Mouse (Mus musculus) thymus, postnatal 4 days (tissue): ENCODE measurements around the gene Nck2.

Experiments used
- DNase-seq: peaks from one replicate; pipeline ENCODE4 v3.0.0; 2021

Gene Nck2

DNA sequence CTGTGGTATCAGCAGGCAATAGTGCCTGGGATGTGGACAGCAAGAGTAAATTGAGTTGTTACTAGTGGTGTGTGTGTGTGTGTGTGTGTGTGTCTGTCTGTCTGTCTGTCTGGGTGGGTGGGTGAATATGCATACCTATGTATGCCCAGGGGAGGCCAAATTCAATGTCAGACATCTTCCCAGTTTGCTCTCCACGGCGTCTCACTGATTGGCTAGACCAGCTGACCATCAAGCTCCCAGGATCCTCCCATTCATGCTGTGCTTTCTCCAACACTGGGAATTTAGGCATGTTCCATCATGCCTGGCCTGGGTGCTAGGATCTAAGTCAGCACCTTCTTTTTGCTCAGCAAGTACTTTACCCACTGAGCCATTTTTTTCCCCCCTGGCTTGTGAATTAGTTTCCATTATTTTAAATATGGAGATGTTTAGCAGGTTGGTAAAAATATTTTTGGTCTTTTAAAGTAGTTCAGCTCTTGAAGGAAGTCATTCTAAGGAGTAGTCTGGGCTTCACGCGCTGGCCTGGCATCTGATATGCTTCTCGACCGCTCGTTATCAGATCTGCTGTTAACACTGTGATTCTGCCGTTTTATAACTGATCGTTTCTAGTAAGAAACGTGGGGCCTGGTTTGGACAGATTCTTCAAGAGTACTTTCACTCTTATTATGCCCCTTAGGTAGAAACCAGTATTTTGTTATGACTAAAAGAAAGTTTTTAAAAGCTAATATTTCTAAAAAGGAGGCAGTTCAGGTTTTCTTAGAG lies 26.2 kb downstream of the Nck2 start:
- no peak for DNase-seq

DNA sequence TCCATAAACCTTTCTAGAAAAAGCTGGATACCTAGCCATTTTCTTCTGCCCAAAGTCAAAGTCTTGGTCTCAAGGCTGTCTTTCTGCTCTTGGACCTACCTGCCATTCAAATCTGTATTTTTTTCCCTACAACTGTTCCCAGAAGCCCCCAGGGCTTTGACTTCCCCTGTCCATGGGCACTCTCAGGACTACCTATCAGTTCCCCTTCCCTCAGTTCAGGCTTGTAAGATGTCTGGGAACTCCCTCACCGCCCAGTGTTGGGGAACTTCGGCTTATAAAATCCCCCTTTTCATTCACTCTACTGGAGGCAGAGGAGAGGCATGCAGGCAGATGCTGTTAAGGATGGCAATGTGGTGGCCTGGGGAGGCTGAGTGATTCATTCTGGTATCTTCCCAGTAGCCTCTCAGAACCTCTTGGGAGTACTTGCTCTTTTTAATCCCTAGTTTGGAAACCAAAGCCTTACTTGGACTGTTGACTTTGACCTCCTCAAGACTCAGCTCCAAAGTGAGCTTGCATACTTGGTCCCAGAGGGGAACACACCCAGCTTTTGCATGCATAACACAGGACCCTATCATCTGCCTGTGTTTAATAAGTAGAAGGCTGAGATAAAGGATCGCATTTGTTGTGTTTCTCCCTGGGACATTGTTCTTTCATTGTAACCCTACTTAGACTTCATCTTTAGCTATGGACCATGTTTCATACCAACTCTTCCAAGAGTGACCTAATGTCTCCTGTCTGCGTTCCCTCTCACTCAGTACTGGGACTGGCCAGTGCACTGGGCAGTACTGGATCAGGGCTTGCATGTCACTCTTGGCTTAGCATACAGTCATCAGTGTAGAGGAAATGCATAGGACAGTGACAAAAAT lies 27.0 kb downstream of the Nck2 start:
- DNase-seq = no peak

DNA sequence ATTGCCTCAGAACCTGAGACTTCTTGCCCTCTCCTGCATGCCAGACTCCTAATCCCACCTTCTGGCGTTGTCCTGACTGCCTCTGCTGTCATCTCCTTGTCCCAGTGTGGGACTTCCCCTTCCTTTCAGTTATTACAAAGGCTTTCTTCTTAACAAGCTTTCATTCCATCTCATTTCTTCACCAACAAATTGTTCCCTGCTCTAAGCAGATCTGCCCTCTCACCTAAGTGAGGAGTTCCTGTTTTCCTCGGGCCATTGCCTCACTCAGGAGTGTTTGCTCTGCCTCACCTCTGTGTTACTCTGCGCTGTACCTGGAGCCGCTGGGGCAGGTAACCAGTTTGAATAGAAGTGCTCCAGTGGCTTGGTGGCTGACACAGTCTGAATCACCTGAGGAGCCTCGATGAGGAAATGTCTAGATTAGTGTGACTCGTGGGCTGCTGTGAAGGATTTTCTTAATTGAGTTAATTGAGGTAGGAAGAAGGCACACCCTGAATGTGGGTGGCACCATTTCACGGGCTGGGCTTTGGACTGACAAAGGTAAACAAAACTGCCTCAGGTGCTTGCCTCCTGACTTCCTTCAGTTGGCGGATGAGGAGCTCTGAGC lies 27.8 kb downstream of the Nck2 start:
- DNase-seq = peak; percentile 40

DNA sequence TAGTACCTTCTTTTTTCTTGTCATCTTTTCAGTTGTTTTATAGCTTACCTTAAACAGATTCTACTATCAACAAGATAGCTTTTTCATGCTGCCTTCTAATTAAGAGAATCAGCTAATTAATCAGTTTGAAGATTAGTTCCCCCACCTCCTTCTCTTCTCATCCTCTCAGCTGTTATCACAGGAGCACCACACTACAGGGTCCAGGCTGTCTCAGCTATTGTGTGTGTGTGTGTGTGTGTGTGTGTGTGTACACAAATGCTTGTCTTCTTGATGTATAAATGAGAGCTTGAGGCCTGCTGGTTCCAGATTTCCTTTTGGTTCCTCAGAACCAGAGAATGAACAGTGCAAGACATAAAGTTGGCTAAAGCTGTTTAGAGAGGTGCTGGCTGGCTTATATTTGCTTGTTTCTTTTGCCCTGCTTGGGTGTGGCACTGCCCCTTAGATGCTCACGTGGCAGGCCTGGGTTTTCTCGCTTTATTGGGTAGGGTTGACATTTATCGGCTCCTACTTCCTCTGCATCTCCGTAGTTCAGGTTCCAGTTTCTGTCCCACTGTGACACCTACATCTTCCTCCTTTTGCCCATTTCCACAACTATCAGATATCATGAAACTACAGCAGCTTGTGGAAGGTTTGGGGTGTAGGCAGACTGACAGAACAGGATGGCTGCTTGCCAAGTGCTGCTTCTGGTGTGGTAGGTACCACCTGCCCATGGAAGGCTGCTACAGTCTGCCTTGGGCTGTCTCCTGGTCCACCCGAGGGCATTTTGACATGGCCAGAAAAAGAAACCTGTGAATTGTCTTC lies 29.6 kb downstream of the Nck2 start:
- DNase-seq = peak; percentile 55

DNA sequence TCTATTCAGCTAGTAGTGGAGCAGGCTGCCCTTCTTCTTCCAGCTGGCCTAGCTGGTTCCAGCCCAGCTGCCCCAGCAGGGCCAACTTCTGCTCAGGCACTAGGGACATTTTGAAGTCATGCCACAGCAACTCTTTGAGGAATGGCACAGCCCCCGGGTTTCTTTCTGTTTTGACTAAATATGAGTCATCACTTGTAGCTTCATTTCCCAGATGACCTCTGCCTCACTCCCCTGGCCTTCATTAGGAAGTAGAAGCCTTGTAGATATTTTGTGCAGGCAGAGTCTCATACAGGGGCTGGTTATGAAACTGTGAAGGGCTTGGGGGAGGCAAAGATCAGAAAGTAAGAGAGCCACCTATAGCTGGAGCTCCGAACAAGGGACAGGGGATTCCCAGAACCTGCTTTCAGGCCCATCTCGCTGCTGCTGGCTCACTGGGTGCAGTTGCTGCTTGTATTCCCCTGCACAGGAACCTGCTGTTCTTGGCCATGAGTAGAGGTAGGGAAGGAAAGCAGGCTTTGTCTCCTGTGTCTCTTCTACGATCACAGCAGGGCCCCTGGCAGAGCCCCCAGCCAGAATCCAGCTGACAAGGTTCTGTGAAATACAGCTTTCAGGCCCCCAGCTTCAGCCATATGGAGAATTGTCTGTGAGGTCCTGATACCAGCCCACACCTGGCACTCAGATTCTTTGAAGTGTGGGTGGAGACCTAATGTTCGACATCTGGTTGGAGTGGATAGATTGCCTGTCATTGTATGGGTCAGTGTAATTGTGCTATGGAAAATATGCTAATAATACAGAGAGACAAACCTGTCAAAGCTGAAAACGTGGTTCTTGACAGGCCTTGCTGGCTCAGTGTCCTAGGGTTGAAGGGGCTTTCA lies 30.4 kb downstream of the Nck2 start:
- no peak for DNase-seq

DNA sequence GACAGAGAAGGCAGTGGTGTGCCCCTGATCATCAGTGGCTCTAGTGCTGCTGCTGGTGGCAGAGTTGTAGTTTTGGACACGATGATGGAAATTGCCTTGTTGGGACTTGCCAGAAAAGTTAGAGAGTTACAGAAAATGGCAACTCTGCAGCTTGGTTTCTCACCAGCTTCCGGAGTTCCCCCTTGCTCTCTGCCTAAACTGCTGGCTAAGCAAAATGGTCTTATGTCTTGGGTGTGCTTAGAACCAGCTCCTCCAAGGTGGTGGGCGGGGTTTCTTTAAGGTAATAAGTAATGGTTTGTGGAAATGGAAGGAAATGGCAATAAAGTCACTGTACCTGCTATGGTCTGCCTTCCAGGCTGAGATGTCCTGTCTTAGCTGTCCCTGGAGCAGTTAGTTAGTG lies 33.6 kb downstream of the Nck2 start:
- DNase-seq = no peak

DNA sequence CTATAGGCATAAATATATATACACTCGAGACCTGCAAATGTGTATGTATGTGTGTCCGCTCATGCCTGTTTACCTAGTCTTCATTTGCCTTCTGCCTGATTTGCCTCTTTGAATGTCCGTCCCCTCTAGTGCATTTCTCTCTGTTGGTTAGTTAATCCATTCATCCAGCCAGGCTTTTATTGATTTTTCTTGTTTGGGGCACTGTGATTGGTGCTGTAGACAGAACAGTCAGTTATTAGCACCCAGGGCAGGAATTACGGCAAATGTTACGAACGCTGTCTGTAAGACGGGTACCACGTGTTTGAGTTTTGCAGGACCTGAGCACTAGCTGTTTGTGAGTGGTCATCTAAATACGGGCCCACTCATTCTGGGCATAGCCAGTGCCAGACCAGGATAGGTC lies 40.8 kb downstream of the Nck2 start:
- no peak for DNase-seq

DNA sequence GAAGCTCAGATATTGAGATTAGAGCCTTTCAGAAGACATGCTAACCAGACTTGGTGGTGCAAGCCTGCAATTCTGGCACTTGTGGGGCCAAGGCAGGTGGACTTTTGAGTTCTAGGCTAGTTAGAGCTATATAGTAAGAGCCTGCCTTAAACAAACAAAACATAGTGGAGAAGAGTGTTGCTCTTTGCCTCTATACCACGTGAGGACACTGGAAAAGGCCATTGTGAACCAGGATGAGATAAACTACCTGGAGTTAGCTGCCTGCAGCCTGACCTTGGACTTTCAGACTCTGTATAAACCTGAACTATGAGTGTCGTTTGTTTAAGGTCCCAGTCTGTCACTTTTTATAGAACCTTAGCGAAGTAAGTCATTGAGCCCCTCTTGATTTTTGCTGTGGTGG lies 42.1 kb downstream of the Nck2 start:
- DNase-seq = no peak

DNA sequence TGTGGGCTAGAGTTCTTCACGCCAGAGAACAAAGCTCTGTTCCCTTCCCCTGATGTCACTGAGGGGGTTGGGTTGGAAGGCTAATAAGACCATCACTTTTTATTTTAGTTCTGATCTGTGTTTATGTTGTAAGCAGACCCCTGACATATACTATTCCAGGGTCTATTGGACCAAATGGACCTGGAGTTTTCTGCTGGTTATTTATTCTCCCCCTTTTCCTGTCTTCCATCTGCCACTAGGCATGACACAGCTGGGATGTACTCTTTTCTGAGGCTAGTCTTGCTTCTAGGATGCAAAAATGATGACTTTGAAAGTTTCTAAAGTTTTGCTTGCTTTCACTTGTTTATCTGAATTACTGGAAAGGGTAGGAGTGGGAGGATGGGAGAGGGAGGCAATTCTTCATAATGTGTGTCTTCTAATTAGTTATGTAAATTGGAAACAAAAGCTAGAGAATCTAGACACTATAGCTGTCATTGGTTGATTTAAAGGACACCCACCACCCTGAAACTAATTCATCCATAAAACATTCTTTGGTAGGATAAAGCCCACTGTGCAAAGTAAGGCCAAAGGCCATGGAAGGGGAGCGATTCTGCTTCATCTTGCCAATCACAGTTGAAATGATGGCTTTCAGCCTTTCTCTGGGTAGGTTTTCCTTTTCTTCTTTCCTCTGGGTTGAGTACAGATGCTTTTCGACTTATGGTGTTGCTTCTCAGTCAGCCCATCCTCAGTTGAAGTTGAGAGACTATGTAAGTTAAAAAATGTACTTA lies 42.8 kb downstream of the Nck2 start:
- DNase-seq = no peak

DNA sequence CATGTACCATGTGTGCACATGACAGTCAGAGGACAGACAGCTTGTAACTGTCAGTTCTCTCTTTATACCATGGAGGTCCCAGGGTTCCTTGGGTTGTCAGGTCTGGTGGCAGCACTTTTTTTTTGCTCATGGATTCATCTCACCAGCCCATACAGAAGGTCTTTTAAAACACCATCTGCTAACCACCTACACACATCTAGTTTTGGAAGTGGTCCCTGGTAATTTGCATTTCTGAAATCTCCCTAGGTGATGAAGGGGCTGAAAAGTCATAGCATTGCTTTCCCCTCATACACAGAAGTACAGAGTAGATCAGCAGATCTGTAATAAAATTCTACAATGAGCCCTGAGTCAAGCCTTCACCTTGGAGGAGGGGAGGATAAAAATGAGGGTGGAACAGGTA lies 44.9 kb downstream of the Nck2 start:
- DNase-seq = no peak

DNA sequence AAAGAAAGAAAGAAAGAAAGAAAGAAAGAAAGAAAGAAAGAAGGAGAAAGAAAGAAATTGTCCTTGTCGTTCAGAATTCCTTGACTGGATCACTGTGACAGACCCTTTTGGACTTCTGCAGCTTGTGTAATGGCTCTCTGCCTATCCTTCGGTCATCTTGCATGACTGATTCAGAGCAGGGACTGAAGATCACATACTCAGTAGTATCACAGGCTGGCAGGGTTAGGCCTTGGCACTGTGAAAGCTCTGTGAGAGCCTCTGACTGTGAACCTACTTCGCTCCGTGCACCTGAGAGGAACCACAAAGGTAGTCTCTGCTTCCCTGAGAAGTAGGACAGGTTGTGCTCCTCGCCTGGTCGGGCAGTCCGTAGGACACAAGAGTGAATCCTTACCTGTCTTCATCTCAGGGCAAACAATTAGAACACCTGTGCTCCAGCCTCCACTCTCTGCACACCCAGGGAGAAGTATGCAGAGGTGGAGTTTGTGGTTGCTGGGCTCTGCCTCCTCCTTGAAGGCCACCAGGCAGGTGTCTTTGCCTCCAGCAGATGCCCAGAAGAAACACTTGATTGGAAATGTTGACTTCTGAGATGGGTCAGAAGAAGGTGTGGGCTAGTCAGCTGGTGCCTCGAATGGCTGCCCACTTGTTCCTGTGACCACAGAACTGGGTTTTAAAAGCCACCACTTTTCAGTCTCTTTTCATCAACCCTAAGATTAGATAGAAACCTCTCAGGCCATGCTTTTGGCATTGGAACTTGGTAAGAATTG lies 47.3 kb downstream of the Nck2 start:
- no peak for DNase-seq

DNA sequence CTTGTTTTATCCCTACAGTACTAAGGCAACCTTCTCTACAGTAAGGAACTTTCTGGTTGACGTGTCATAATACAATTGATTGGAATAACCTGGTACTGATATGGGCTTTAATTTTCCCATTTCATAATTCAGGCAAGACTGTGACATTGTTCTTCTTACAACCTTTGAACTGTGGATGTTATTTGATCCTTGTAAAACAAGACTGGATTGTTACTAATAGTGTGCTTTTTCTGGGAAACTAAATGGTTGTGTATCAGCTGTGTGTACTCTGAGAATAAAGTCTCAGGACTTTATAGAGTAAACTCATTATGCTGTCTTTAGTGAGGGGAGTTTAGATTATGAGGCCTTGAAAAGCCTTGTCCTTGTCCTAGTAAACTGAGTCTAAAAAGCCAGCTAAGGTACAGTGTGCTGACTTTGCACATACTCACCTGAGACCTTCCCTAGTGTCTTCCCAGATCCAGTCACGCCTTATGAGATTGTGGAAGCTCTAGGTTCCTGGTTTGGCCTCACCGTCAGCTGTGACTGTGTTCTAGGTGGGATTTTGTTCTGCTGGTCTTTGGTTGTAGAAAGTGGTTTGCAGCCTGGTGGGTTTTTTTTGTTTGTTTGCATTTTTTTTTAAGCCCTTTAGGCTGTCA lies 48.5 kb downstream of the Nck2 start:
- no peak for DNase-seq

DNA sequence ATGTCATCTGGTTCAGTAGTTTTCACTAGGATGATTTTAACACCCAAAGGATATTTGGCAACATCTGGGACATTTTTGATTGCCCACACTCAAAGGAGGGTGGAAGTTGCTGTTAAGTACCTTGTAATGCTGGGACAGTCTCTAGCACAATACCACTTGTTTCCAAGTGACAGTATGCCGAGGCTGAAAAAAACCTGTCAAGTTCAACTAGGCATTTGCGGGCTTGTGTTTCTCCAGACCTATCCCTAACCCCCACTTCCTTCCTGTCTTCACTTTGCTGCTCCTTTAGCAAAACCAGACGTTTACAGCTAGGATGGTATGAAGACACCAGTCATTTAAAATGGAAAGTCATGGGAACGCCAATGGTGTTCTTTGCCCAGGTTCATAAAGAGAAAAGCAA lies 51.7 kb downstream of the Nck2 start:
- no peak for DNase-seq

DNA sequence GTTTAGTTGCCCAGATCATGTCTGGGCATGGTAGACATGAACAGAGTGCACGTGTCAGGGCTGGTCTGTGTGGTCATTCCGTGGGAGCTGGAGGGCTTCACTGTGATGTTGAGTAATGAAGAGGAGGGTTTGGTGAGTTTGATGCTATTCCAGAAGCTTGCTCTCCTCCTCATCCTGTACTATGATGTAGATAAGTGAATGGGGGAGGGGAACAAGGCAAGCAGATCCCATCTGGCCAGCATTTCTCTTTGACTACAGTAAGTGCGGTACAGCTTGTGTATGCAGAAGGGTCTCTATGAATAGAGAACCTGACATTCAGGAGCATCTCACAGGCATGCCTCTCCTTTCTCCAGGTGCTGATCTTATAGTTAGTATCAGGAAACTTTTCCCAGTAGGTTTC lies 52.6 kb downstream of the Nck2 start:
- DNase-seq = no peak

DNA sequence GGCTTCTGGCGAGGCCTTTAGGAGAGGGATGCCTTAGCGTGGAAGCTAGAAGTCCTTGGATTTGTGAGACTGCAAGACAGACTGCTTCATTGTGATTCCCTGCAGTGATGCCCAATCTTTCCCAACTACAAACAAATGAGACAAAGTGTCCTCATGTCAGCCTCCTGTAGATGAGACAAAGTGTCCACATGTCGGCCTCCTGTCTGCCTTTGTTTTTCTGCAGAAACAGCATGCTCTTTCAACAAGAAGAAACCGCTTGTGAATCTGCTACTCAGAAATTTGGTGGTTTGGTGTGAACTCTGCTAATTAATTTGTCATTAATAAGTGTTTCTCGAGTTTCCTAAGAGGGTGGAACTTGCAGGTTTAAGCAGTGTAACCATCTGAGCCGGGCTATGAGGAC lies 53.6 kb downstream of the Nck2 start:
- DNase-seq = no peak

DNA sequence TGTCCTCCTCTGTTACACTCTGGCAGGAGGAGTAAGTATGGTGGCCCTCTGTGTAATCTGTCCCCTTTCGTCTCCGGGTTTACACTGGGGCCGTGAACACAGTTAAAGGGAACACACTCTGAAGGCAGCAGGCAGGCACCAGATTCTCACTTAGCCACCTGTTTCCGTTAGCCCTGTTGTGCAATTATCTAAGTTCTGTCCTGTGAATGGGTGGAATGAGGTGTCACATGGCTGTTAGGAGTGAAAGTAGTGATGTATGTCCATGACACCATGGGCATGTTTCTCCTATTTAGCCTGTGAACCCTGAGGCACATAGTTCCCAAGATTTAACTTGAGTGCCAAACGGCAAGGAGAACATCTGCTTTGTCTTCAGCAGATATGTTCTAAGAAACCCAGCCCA lies 55.7 kb downstream of the Nck2 start:
- peak; percentile 52 for DNase-seq

DNA sequence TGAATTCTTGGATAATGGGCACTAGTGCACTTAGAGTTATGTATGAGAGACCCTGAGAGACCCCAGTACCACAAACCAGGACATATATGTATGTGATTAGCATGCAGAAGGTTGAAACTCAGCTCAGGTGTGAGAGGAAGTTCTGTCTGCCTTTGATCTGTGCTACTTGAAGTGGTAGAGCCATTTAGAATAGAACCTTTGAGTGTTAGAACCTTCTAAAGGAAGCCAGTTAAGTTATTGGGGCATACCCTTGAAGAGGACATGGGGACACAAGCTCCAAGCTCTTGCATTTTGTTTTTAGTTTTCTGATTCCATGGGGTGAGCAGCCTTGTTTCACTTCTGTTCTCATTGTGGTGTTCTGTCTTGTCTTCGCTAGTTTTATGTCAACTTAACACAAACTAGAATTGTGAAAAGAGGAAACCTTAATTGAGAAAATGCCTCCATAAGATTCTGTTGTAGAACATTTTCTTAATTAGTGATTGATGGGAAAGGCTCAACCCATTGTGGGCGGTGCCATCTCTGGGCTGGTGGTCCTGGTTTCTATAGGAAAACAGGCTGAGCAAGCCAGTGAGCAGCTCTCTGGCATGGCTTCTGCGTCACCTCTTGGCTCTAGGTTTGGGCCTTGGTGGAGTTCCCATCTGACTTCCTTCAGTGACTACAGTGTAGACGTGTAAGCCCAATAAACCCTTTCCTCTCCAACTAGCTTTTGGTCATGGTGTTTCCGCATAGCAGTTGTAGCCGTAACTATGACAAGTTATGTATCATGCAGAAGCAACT lies 57.0 kb downstream of the Nck2 start:
- DNase-seq = peak; percentile 41

DNA sequence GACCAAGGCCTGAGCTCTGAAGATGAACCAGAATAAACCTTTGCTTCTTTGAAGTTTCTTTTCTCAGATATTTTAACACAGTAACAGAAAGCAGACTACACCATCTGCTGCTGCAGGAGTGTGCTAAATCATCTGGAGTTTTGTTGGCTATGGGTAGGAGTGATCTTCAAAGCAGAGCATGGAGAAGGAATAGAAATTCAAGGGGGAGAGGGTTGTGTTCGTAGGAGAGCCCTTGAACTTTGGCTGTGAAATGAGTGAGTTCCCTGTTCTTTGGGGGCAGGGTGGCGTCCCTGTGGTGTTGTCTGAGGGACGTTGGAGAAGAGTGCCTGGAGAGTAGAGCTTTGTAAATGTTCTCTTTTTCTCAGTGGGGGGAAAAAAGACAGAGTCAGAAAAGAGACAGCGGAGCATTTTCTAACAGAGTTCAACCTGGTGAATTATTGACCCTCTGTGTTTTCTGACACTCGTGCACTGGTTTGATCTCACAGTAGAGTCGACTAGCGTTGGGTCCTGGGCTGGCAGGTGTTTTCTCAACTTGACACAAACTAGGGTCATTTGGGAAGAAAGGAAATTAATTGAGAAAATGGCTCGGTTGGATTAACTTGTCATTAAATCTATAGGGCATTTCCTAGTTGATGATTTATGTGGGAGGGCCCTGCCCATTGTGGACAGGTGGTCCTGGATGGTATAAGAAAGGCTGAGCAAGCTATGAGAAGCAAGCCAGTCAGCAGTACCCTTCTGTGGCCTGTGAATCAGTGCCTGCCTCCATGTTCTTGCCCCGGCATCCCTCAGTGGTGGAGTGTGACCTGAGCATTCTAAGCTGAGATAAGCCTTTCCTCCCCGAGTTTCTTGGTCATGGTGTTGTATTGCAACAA lies 57.8 kb downstream of the Nck2 start:
- DNase-seq = no peak
